Mouse (Mus musculus): ENCODE data around the gene Vmn1r73. TPM values are rescaled to one million over a fixed set of nuclear protein-coding genes. Genes with fewer than 3 reads are reported as not detected.

The Vmn1r73 gene
- total RNA-seq (2018; cell fraction: chromatin; rRNA removed): not detected
- total RNA-seq (2018; cell fraction: cytosol; rRNA removed): not detected
- total RNA-seq (2018; cell fraction: nucleus; rRNA removed): not detected
- polyA plus RNA-seq (2018): not detected in 3 replicates

- Histone ChIP-seq H3K4me3 (ENCODE audit: inconsistent target) (no peak within 1 kb of the TSS), H3K79me2 (ENCODE audit: inconsistent target) (no peaks in the 10 kb centered on the region), H3K27ac (no peak within 1 kb of the TSS), H3K36me3 (ENCODE audit: inconsistent target) (no peaks in the 10 kb centered on the region)
- 100% methylated on average over 1 of the region's 1 CpGs for WGBS (ENCODE audit: missing documents)
These were observed at the start of gene Vmn1r73 for GRCm38 (mm10) chr7:11729966-11730365. Gene Vmn1r73 (plus strand): TSS chr7:11730266.

Other genes with a start within 250 kb of the Vmn1r73 start
- not detected in 3 replicates for gene Zscan4-ps2, start 216.0 kb upstream of the Vmn1r73 start, polyA plus RNA-seq (2018)
- gene Zscan4-ps3, start 121.0 kb upstream of the Vmn1r73 start, polyA plus RNA-seq (2018): not detected in 3 replicates
- not detected in 3 replicates for gene Vmn1r72, start 50.1 kb upstream of the Vmn1r73 start, polyA plus RNA-seq (2018)
- gene Vmn1r74, start 103.7 kb downstream of the Vmn1r73 start, polyA plus RNA-seq (2018): not detected in 3 replicates
- not detected in 3 replicates for gene Vmn1r75, start 144.4 kb downstream of the Vmn1r73 start, polyA plus RNA-seq (2018)
- gene Vmn1r76, start 207.9 kb downstream of the Vmn1r73 start, polyA plus RNA-seq (2018): not detected in 3 replicates